Mouse (Mus musculus) stomach, postnatal 0 days (tissue): Measurements from ENCODE around the gene Chst11.

ENCODE experiments used
- CTCF ChIP-seq: IDR thresholded peaks from 2 replicates; pipeline ENCODE4 v1.5.1; 2016; ENCODE audit warnings: antibody characterized with exemption, low read depth, mild to moderate bottlenecking, moderate library complexity
- EP300 ChIP-seq: optimal IDR thresholded peaks from 2 replicates; pipeline ENCODE3; 2016; ENCODE audit warnings: antibody characterized with exemption

- TF ChIP-seq CTCF (no peak), EP300 (no peak)
Measured at GRCm38 (mm10) chr10:83018521-83018920, 33.2 kb downstream of the Chst11 start.
